Mouse (Mus musculus): ENCODE data around the gene Rfx7. TPM values are rescaled to one million over a fixed set of nuclear protein-coding genes. Genes with fewer than 3 reads are reported as not detected.

Gene Rfx7
- polyA plus RNA-seq, 1 experiment from 2014 or later = 12.4 TPM

GRCm38 (mm10) chr9:72618037-72618436 is 86.0 kb downstream of the Rfx7 start:
- Histone ChIP-seq H3K27me3 (no peaks in the 10 kb centered on the region), H3K4me2 (no peak overlapping the region), H3K27ac (no peak overlapping the region), H3K4me3 (replicated peaks) (no peak overlapping the region), H3K9me3 (no peaks in the 10 kb centered on the region), H3K9ac (replicated peaks) (no peak overlapping the region), H3K4me1 (replicated peaks) (no peaks in the 10 kb centered on the region), H3K36me3 (peaks cover 41% of the 10 kb centered on the region)
- no peak for ATAC-seq (ENCODE audit: insufficient number of reproducible peaks, insufficient read depth, low FRiP score, low TSS enrichment, low read depth)
- WGBS = 88% methylated on average over 3 of the region's 3 CpGs

DNA sequence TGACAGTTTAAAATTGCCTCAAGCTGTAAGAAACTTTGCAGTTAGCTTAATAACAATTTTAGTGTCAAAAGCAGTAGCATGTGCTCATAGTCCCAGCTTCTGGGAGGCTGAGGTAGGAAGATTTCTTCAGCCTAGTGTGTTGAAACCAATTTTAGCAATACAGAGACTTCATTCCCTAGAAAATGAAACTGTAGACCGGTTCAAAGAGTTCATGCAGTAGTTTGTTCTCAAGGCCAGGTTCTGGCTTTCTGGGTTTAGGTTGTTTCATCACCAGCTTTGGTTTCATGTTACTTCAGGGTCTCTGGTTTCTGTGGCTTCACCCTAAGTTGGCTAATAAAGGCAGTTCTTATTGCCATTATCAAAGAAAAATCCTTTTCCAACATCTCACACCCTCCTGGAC is 91.6 kb downstream of the Rfx7 start:
- no peak overlapping the region for H3K27ac ChIP-seq
- WGBS = 86% methylated on average over 1 of the region's 1 CpGs
- no peak overlapping the region for H3K4me3 ChIP-seq (replicated peaks)
- H3K27me3 ChIP-seq = no peaks in the 10 kb centered on the region
- H3K36me3 ChIP-seq = peaks cover 17% of the 10 kb centered on the region
- H3K9me3 ChIP-seq = no peaks in the 10 kb centered on the region
- H3K9ac ChIP-seq (replicated peaks) = no peak overlapping the region
- H3K4me1 ChIP-seq (replicated peaks) = peaks cover 5% of the 10 kb centered on the region
- H3K4me2 ChIP-seq = no peak overlapping the region
- ATAC-seq (ENCODE audit: insufficient number of reproducible peaks, insufficient read depth, low FRiP score, low TSS enrichment, low read depth) = no peak

- no peak for ATAC-seq (ENCODE audit: insufficient number of reproducible peaks, insufficient read depth, low FRiP score, low TSS enrichment, low read depth)
- Histone ChIP-seq H3K9me3 (no peaks in the 10 kb centered on the region), H3K9ac (replicated peaks) (no peak overlapping the region), H3K27me3 (no peaks in the 10 kb centered on the region), H3K4me1 (replicated peaks) (peaks cover 5% of the 10 kb centered on the region), H3K4me3 (replicated peaks) (no peak overlapping the region), H3K4me2 (no peak overlapping the region), H3K36me3 (0 out of 2 replicates have a peak, but pooled peaks cover 3% of the 10 kb centered on the region), H3K27ac (no peak overlapping the region)
- 77% methylated on average over 1 of the region's 1 CpGs for WGBS
These were observed 95.6 kb downstream of the Rfx7 start for GRCm38 (mm10) chr9:72627598-72627997.

DNA sequence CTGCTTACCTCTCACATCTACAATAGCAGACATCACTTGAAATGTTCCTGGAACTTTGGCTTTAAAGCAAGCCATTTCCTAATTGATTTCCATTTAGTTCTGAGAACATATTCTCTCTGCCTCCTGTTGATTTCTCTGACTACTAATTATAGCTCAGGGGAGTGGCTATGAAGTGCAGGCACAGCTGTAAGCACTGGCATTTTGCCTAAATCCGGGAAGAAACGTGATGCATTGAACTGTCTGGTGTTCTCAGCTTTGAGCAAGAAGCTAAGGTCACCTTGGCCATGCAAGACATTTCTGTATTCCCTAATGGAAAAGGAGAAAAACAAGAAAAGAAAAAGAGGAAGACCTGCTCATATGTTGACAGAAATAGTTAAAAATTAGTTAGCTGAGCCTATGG is 96.6 kb downstream of the Rfx7 start:
- no peak overlapping the region for H3K27ac ChIP-seq

GRCm38 (mm10) chr9:72632198-72632597 is 100.2 kb downstream of the Rfx7 start:
- no peak for ATAC-seq (ENCODE audit: insufficient number of reproducible peaks, insufficient read depth, low FRiP score, low TSS enrichment, low read depth)
- H3K4me2 ChIP-seq = no peak overlapping the region

More for the DNA sequence above, 96.6 kb downstream of the Rfx7 start:
- no peaks in the 10 kb centered on the region for H3K9me3 ChIP-seq
- H3K4me3 ChIP-seq (replicated peaks) = no peak overlapping the region
- no peak for ATAC-seq (ENCODE audit: insufficient number of reproducible peaks, insufficient read depth, low FRiP score, low TSS enrichment, low read depth)
- WGBS = 27% methylated on average over 2 of the region's 2 CpGs
- no peaks in the 10 kb centered on the region for H3K27me3 ChIP-seq
- H3K9ac ChIP-seq (replicated peaks) = no peak overlapping the region
- peaks cover 5% of the 10 kb centered on the region for H3K4me1 ChIP-seq (replicated peaks)
- 0 out of 2 replicates have a peak, but pooled peaks cover 3% of the 10 kb centered on the region for H3K36me3 ChIP-seq
- no peak overlapping the region for H3K4me2 ChIP-seq

GRCm38 (mm10) chr9:72635134-72635533 is 103.1 kb downstream of the Rfx7 start:
- Histone ChIP-seq H3K9me3 (no peaks in the 10 kb centered on the region), H3K27me3 (no peaks in the 10 kb centered on the region), H3K36me3 (no peaks in the 10 kb centered on the region), H3K9ac (replicated peaks) (no peak overlapping the region), H3K4me2 (no peak overlapping the region), H3K4me1 (replicated peaks) (peaks cover 5% of the 10 kb centered on the region), H3K27ac (no peak overlapping the region), H3K4me3 (replicated peaks) (no peak overlapping the region)
- no peak for ATAC-seq (ENCODE audit: insufficient number of reproducible peaks, insufficient read depth, low FRiP score, low TSS enrichment, low read depth)

More at GRCm38 (mm10) chr9:72632198-72632597, 100.2 kb downstream of the Rfx7 start:
- no peaks in the 10 kb centered on the region for H3K9me3 ChIP-seq
- no peak overlapping the region for H3K27ac ChIP-seq
- no peak overlapping the region for H3K9ac ChIP-seq (replicated peaks)
- H3K36me3 ChIP-seq = no peaks in the 10 kb centered on the region
- no peak overlapping the region for H3K4me3 ChIP-seq (replicated peaks)
- peaks cover 5% of the 10 kb centered on the region for H3K4me1 ChIP-seq (replicated peaks)
- WGBS = 35% methylated on average over 1 of the region's 1 CpGs
- H3K27me3 ChIP-seq = no peaks in the 10 kb centered on the region

GRCm38 (mm10) chr9:72636547-72636946 is 104.5 kb downstream of the Rfx7 start:
- Histone ChIP-seq H3K27me3 (no peaks in the 10 kb centered on the region), H3K9me3 (no peaks in the 10 kb centered on the region), H3K27ac (no peak overlapping the region), H3K9ac (replicated peaks) (no peak overlapping the region), H3K4me1 (replicated peaks) (peaks cover 18% of the 10 kb centered on the region), H3K4me2 (no peak overlapping the region), H3K4me3 (replicated peaks) (no peak overlapping the region), H3K36me3 (no peaks in the 10 kb centered on the region)
- no peak for ATAC-seq (ENCODE audit: insufficient number of reproducible peaks, insufficient read depth, low FRiP score, low TSS enrichment, low read depth)
- WGBS = 76% methylated on average over 7 of the region's 7 CpGs

- WGBS = 89% methylated on average over 8 of the region's 8 CpGs
- ATAC-seq (ENCODE audit: insufficient number of reproducible peaks, insufficient read depth, low FRiP score, low TSS enrichment, low read depth) = no peak
- Histone ChIP-seq H3K27ac (no peak overlapping the region), H3K4me1 (replicated peaks) (peaks cover 21% of the 10 kb centered on the region), H3K27me3 (no peaks in the 10 kb centered on the region), H3K9ac (replicated peaks) (no peak overlapping the region), H3K4me3 (replicated peaks) (no peak overlapping the region), H3K36me3 (no peaks in the 10 kb centered on the region), H3K4me2 (no peak overlapping the region), H3K9me3 (no peaks in the 10 kb centered on the region)
These were observed 105.2 kb downstream of the Rfx7 start for GRCm38 (mm10) chr9:72637243-72637642.

- no peaks in the 10 kb centered on the region for H3K27me3 ChIP-seq
- H3K36me3 ChIP-seq = no peaks in the 10 kb centered on the region
- H3K4me1 ChIP-seq (replicated peaks) = peaks cover 30% of the 10 kb centered on the region
- 36% methylated on average over 9 of the region's 9 CpGs for WGBS
- no peaks in the 10 kb centered on the region for H3K9me3 ChIP-seq
- peak; percentile 56 for ATAC-seq (ENCODE audit: insufficient number of reproducible peaks, insufficient read depth, low FRiP score, low TSS enrichment, low read depth)
- peak overlapping the region; percentile 64 for H3K9ac ChIP-seq (replicated peaks)
- H3K4me2 ChIP-seq = peak overlapping the region; percentile 59
- peak overlapping the region; percentile 99 for H3K27ac ChIP-seq
- H3K4me3 ChIP-seq (replicated peaks) = peak overlapping the region; percentile 35
These were observed 107.2 kb downstream of the Rfx7 start for GRCm38 (mm10) chr9:72638951-72639842.

DNA sequence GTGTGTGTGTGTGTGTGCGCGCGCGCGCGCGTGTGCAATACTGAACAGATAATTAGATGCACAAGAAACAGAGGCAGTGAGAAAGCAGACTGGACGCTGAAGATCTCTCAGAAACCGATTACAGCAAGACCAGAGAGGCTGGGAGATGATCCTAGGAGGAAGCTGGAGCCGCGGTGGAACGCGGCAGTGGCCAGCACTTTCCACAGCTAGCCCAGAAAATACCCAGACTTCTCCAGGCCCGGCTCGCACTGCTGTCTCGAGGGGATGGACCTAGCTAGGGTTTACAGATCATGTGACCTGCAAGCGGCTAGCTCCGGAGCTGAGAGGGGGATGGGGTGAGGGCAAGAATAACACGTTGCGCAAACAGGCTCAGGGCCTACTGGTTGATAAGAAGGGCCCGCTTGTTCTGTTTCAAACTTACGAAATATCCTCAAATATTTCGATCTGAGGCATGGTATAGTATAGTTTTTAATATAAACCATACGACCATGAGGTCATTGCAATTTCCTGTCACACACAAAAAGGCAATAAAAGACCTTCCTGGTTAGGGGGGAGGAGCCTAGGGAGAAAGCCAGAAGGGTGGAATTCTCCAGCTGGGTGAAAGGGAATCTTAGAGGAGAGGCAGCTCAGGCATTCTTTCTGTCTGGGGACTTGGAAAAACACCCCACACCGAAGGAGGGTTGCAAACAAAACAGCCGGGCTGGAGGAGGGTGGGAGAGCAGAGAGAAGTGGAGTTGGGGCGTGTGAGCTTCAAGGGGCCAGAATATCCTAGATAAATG is 108.0 kb downstream of the Rfx7 start:
- H3K9me3 ChIP-seq = no peaks in the 10 kb centered on the region
- peak overlapping the region; percentile 35 for H3K4me3 ChIP-seq (replicated peaks)
- peak; percentile 96 for ATAC-seq (ENCODE audit: insufficient number of reproducible peaks, insufficient read depth, low FRiP score, low TSS enrichment, low read depth)
- under 1% methylated on average over 27 of the region's 27 CpGs for WGBS
- peak overlapping the region; percentile 99 for H3K27ac ChIP-seq
- peaks cover 36% of the 10 kb centered on the region for H3K4me1 ChIP-seq (replicated peaks)
- H3K9ac ChIP-seq (replicated peaks) = peak overlapping the region; percentile 64
- H3K4me2 ChIP-seq = peak overlapping the region; percentile 59
- H3K36me3 ChIP-seq = no peaks in the 10 kb centered on the region
- H3K27me3 ChIP-seq = no peaks in the 10 kb centered on the region

- peak overlapping the region; percentile 99 for H3K27ac ChIP-seq
- H3K9me3 ChIP-seq = no peaks in the 10 kb centered on the region
- peak overlapping the region; percentile 59 for H3K4me2 ChIP-seq
- H3K4me3 ChIP-seq (replicated peaks) = 0 out of 2 replicates have a peak overlapping the region, but pooled peaks have one; percentile 35
- ATAC-seq (ENCODE audit: insufficient number of reproducible peaks, insufficient read depth, low FRiP score, low TSS enrichment, low read depth) = no peak
- peaks cover 36% of the 10 kb centered on the region for H3K4me1 ChIP-seq (replicated peaks)
- H3K36me3 ChIP-seq = no peaks in the 10 kb centered on the region
- WGBS = 14% methylated on average over 7 of the region's 7 CpGs
- no peaks in the 10 kb centered on the region for H3K27me3 ChIP-seq
- H3K9ac ChIP-seq (replicated peaks) = peak overlapping the region; percentile 42
These were observed 108.6 kb downstream of the Rfx7 start for GRCm38 (mm10) chr9:72640642-72641041.
